Mouse (Mus musculus): ENCODE data around the gene Tas2r109. TPM values are rescaled to one million over a fixed set of nuclear protein-coding genes. Genes with fewer than 3 reads are reported as not detected.

The Tas2r109 gene
- not detected in 2 replicates for polyA plus RNA-seq (2012; rRNA removed)

GRCm38 (mm10) chr6:132980865-132981264 is at the start of gene Tas2r109:
Gene Tas2r109 (minus strand): TSS chr6:132980965.

GRCm38 (mm10) chr6:132957819-132958218 is 22.9 kb downstream of the Tas2r109 start, which contains the start of gene Tas2r131:
Gene Tas2r131 (minus strand): TSS chr6:132957919.

DNA sequence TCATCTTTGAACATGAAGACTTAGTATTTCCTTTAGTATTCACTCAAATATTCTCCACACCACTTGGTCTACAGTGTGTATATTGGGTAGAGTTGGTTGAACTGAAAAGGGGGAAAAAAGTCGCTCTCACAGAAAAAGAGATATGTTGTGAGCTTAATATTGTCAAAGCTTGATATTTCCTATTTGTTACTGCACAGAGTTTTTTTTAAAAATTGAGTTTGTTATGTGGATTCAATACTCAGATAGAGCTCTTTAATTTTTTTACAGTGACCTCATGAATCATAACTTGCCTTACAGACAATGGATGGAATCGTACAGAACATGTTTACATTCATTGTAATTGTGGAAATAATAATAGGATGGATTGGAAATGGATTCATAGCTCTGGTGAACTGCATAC is 30.0 kb downstream of the Tas2r109 start, which contains the start of gene Tas2r129:
Tas2r129 (plus strand) TSS at position 301 of the 400 bp plus-strand sequence.

Other genes starting within 250 kb of the Tas2r109 start
- gene Tas2r115, start 242.9 kb downstream of the Tas2r109 start, polyA plus RNA-seq (2012; rRNA removed) = not detected in 2 replicates
- not detected in 2 replicates for gene Tas2r124, start 226.2 kb downstream of the Tas2r109 start, polyA plus RNA-seq (2012; rRNA removed)
- not detected in 2 replicates for gene Tas2r102, start 218.8 kb downstream of the Tas2r109 start, polyA plus RNA-seq (2012; rRNA removed)
- not detected in 2 replicates for gene Tas2r136, start 202.8 kb downstream of the Tas2r109 start, polyA plus RNA-seq (2012; rRNA removed)
- not detected in 2 replicates for gene Tas2r117, start 178.1 kb downstream of the Tas2r109 start, polyA plus RNA-seq (2012; rRNA removed)
- not detected in 2 replicates for gene Tas2r123, start 133.8 kb downstream of the Tas2r109 start, polyA plus RNA-seq (2012; rRNA removed)
- not detected in 2 replicates for gene Tas2r116, start 125.5 kb downstream of the Tas2r109 start, polyA plus RNA-seq (2012; rRNA removed)
- not detected in 2 replicates for gene Tas2r110, start 113.0 kb downstream of the Tas2r109 start, polyA plus RNA-seq (2012; rRNA removed)
- gene Tas2r113, start 88.0 kb downstream of the Tas2r109 start, polyA plus RNA-seq (2012; rRNA removed) = not detected in 2 replicates
- not detected in 2 replicates for gene Tas2r125, start 71.3 kb downstream of the Tas2r109 start, polyA plus RNA-seq (2012; rRNA removed)
- gene Tas2r129, start 29.9 kb downstream of the Tas2r109 start, polyA plus RNA-seq (2012; rRNA removed) = not detected in 2 replicates
- gene Tas2r131, start 23.0 kb downstream of the Tas2r109 start, polyA plus RNA-seq (2012; rRNA removed) = not detected in 2 replicates
- gene Tas2r103, start 56.1 kb upstream of the Tas2r109 start, polyA plus RNA-seq (2012; rRNA removed) = not detected in 2 replicates
- gene Tas2r140, start 74.9 kb upstream of the Tas2r109 start, polyA plus RNA-seq (2012; rRNA removed) = not detected in 2 replicates
- gene Smim10l1, start 123.9 kb upstream of the Tas2r109 start, polyA plus RNA-seq (2012; rRNA removed) = 48.9 and 110 TPM in 2 replicates

All from stomach, adult 2 months (tissue).